Mouse (Mus musculus) forebrain, postnatal 0 days (tissue): ENCODE data around the gene Ywhah. TPM values are rescaled to one million over a fixed set of nuclear protein-coding genes. Genes with fewer than 3 reads are reported as not detected.

Source experiments
- ATAC-seq: fragments of 200-750 bp; cut with Nextera tagmentation; 2 replicates; pipeline ENCODE4 v1.8.0; 2017; ENCODE audit warnings: mild to moderate bottlenecking, moderate library complexity
- DNase-seq: peaks from one replicate; pipeline ENCODE4 v3.0.0-alpha.2; 2015
- H3K27ac ChIP-seq: fragments of 300-500 bp; sonication (generic); 2 replicates; pipeline ENCODE4 v1.5.1; 2014; ENCODE audit warnings: low read depth, mild to moderate bottlenecking, antibody characterized with exemption, low read length, moderate library complexity, mixed read lengths
- H3K27me3 ChIP-seq: fragments of 300-500 bp; sonication (generic); 2 replicates; pipeline ENCODE4 v1.6.1; 2014; ENCODE audit warnings: mild to moderate bottlenecking, low read length, mixed read lengths; ENCODE audit not compliant: insufficient read depth
- H3K36me3 ChIP-seq: fragments of 300-500 bp; sonication (generic); 2 replicates; pipeline ENCODE4 v1.6.1; 2014; ENCODE audit warnings: mild to moderate bottlenecking, moderate library complexity; ENCODE audit not compliant: insufficient read depth
- H3K4me1 ChIP-seq: fragments of 300-500 bp; sonication (generic); 2 replicates; pipeline ENCODE4 v1.6.1; 2014; ENCODE audit warnings: antibody characterized with exemption; ENCODE audit not compliant: insufficient read depth
- H3K4me2 ChIP-seq: fragments of 300-500 bp; sonication (generic); 2 replicates; pipeline ENCODE4 v1.6.1; 2014; ENCODE audit warnings: low read depth, mild to moderate bottlenecking, moderate library complexity
- H3K4me3 ChIP-seq: fragments of 300-500 bp; sonication (generic); 2 replicates; pipeline ENCODE4 v1.5.1; 2014; ENCODE audit warnings: low read depth, low read length, mixed read lengths
- H3K9ac ChIP-seq: fragments of 300-500 bp; sonication (generic); 2 replicates; pipeline ENCODE4 v1.6.1; 2014; ENCODE audit warnings: mild to moderate bottlenecking
- H3K9me3 ChIP-seq: fragments of 300-500 bp; sonication (generic); 2 replicates; pipeline ENCODE4 v1.6.1; 2016; ENCODE audit warnings: low read length
- CTCF ChIP-seq: sonication (generic); IDR thresholded peaks from 2 replicates; pipeline ENCODE4 v1.5.1; 2016; ENCODE audit warnings: antibody characterized with exemption, control low read depth, low read depth
- WGBS: fragments of 180-500 bp; shearing (Covaris S2); extraction: QIAGEN DNeasy Blood & Tissue Kit; methylation state at CpG from one replicate; pipeline ENCODE4 v1.1.7; 2014; 5-methylcytosine and 5-hydroxymethylcytosine counted together
- polyA plus RNA-seq: library from polyadenylated mRNA; unstranded; fragments of >200 nt; fragmentation: Nextera tagmentation; extraction: Ambion mirVana; gene quantifications from 2 replicates; pipeline ENCODE4 v1.2.1, GENCODE M21; 2015
- total RNA-seq: library from RNA; depleted of rRNA; stranded (reverse); fragments of >200 nt; gene quantifications from 2 replicates; pipeline ENCODE4 v1.2.3, GENCODE M21; 2014

The Ywhah gene
- total and polyA plus RNA-seq, 2 experiments from 2014 or later, result 549 to 971 TPM

GRCm38 (mm10) chr5:32991152-32991551, 27.5 kb upstream of the Ywhah start:
- DNase-seq (peak; percentile 28), ATAC-seq (peak; percentile 34; the same call in 1 of the 2 replicates)
- WGBS, result 72% methylated on average over 8 of the region's 8 CpGs
- Histone ChIP-seq H3K27me3 (no peaks in the 10 kb centered on the region), H3K4me3 (no peak overlapping the region), H3K4me1 (peaks cover 8% of the 10 kb centered on the region; the same call in 1 of the 2 replicates), H3K4me2 (no peak overlapping the region), H3K27ac (peak overlapping the region; percentile 54; the same call in 1 of the 2 replicates), H3K9ac (no peak overlapping the region), H3K36me3 (peaks cover 9% of the 10 kb centered on the region; the same call in 1 of the 2 replicates), H3K9me3 (no peaks in the 10 kb centered on the region)
- no peak for TF ChIP-seq CTCF

- H3K4me1 ChIP-seq, result peaks cover 8% of the 10 kb centered on the region; the same call in 1 of the 2 replicates
- H3K27me3 ChIP-seq, result no peaks in the 10 kb centered on the region
- H3K36me3 ChIP-seq, result no peaks in the 10 kb centered on the region
- 48% methylated on average over 2 of the region's 2 CpGs for WGBS
- H3K9ac ChIP-seq, result no peak overlapping the region
- DNase-seq (peak; percentile 38), ATAC-seq (peak; percentile 40)
- TF ChIP-seq CTCF, result 0 out of 2 replicates have a peak, but pooled peaks have one; percentile 8
- no peak overlapping the region for H3K4me2 ChIP-seq
- H3K9me3 ChIP-seq, result no peaks in the 10 kb centered on the region
- H3K27ac ChIP-seq, result peak overlapping the region; percentile 29; the same call in 1 of the 2 replicates
- H3K4me3 ChIP-seq, result no peak overlapping the region
Measured at GRCm38 (mm10) chr5:32994471-32994870, 24.1 kb upstream of the Ywhah start.

GRCm38 (mm10) chr5:32995756-32996155, 22.9 kb upstream of the Ywhah start:
- no peak overlapping the region for H3K27ac ChIP-seq
- H3K27me3 ChIP-seq, result no peaks in the 10 kb centered on the region
- DNase-seq (no peak), ATAC-seq (no peak)
- TF ChIP-seq CTCF, result no peak
- no peak overlapping the region for H3K4me2 ChIP-seq
- no peak overlapping the region for H3K9ac ChIP-seq
- peaks cover 8% of the 10 kb centered on the region; the same call in 1 of the 2 replicates for H3K4me1 ChIP-seq
- no peak overlapping the region for H3K4me3 ChIP-seq
- no peaks in the 10 kb centered on the region for H3K36me3 ChIP-seq
- H3K9me3 ChIP-seq, result no peaks in the 10 kb centered on the region
- 80% methylated on average over 4 of the region's 4 CpGs for WGBS

- ATAC-seq, result peak; percentile 52
- H3K36me3 ChIP-seq, result no peaks in the 10 kb centered on the region
- H3K9me3 ChIP-seq, result no peaks in the 10 kb centered on the region
- H3K9ac ChIP-seq, result no peak overlapping the region
- no peak overlapping the region for H3K4me3 ChIP-seq
- H3K4me2 ChIP-seq, result no peak overlapping the region
- H3K27me3 ChIP-seq, result no peaks in the 10 kb centered on the region
- DNase-seq, result peak; percentile 51
- H3K4me1 ChIP-seq, result peaks cover 5% of the 10 kb centered on the region; the same call in 1 of the 2 replicates
- TF ChIP-seq CTCF, result no peak
- 80% methylated on average over 1 of the region's 1 CpGs for WGBS
- H3K27ac ChIP-seq, result peak overlapping the region; percentile 48; the same call in 1 of the 2 replicates
Measured at GRCm38 (mm10) chr5:32996560-32996959, 22.1 kb upstream of the Ywhah start.

GRCm38 (mm10) chr5:32997686-32998085, 20.9 kb upstream of the Ywhah start:
- Histone ChIP-seq H3K4me2 (no peak overlapping the region), H3K36me3 (no peaks in the 10 kb centered on the region), H3K27ac (no peak overlapping the region), H3K9ac (no peak overlapping the region), H3K4me3 (no peak overlapping the region), H3K9me3 (no peaks in the 10 kb centered on the region), H3K4me1 (peaks cover 5% of the 10 kb centered on the region; the same call in 1 of the 2 replicates), H3K27me3 (no peaks in the 10 kb centered on the region)
- 64% methylated on average over 4 of the region's 4 CpGs for WGBS
- ATAC-seq (no peak), DNase-seq (no peak)
- no peak for TF ChIP-seq CTCF

GRCm38 (mm10) chr5:32998783-32999182, 19.8 kb upstream of the Ywhah start:
- ATAC-seq (no peak), DNase-seq (no peak)
- Histone ChIP-seq H3K9ac (no peak overlapping the region), H3K27me3 (no peaks in the 10 kb centered on the region), H3K4me1 (peaks cover 5% of the 10 kb centered on the region; the same call in 1 of the 2 replicates), H3K9me3 (no peaks in the 10 kb centered on the region), H3K4me3 (no peak overlapping the region), H3K4me2 (no peak overlapping the region), H3K27ac (no peak overlapping the region), H3K36me3 (no peaks in the 10 kb centered on the region)
- TF ChIP-seq CTCF, result no peak
- WGBS, result 88% methylated on average over 4 of the region's 4 CpGs

- DNase-seq, result no peak
- Histone ChIP-seq H3K9me3 (no peaks in the 10 kb centered on the region), H3K36me3 (no peaks in the 10 kb centered on the region), H3K4me3 (no peak overlapping the region), H3K4me1 (peaks cover 9% of the 10 kb centered on the region), H3K27ac (no peak overlapping the region), H3K27me3 (no peaks in the 10 kb centered on the region), H3K4me2 (no peak overlapping the region), H3K9ac (no peak overlapping the region)
- no peak for TF ChIP-seq CTCF
- 84% methylated on average over 5 of the region's 5 CpGs for WGBS
- no peak for ATAC-seq
Measured at GRCm38 (mm10) chr5:33001111-33001510, 17.5 kb upstream of the Ywhah start.
